Mouse (Mus musculus) spleen, postnatal 4 days (tissue): Measurements from ENCODE around the gene Clca3a1.
A peak's percentile ranks its signal among the peaks of the same experiment; 100 is the strongest.

Experiments
- DNase-seq, 2 experiments: peaks; one replicate each; pipeline ENCODE4 v3.0.0; 2022; ENCODE audit warnings: low spot score in 2 of 2

Gene Clca3a1

DNA sequence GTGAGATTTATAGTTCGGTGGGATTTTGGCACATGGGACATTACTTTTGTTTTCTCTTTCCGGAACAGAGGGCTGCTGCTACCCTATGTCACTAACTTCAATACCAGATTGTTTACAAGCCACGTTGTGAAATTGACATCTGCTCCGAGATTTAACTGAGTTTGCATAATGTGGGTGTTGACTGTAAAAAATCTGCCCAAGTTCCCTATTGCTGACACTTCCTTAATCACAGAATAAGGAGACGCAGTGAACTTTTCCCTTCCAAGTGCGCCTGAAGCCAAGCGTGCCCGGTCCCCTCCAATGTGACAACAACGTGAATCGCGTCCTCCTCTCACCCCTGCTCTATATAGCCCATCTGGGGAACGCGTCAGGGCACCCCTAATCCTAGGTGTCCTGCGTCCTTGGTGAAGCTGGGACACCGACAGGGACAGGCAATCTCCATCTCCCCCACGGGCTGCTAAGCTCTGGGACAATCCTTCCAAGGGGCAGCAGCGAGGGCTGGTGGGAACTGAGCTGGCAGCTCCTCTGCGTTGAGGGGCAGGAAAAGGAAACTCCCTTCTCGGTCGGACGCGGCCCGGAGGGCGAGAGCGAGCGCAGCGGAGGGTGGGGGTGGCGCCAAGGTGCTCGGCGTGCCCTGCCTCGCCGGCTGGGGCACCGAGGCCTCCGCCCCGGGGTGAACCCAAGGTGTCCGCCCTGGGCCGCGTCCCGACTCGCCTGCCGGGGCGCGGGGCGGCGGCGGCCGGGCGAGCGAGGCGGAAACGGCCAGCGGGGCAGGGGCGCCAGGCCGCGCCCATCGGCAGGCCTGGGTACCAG, 41.5 kb downstream of the Clca3a1 start:
- peak; percentile 77 to 89 for DNase-seq

DNA sequence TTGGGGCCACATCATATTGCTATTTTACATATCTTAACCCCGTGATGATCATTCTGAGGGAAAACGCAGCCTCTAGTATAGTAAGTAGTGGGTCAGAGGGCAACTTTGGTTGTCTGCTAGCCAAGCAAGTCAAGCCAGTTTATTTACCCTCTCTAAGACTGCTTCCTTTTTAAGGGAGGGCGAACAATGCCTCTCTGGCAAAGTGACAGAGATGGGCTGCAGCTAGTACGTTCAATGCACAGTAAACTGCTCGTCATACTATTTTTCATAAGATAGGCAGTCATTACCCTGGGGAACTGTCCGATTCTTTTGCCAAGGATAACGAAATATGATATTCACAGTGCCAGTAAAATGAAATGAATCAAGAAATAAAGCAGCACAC, 42.1 kb downstream of the Clca3a1 start:
- DNase-seq, result no peak

GRCm38 (mm10) chr3:144717835-144718234, 42.9 kb downstream of the Clca3a1 start:
- DNase-seq, result no peak

DNA sequence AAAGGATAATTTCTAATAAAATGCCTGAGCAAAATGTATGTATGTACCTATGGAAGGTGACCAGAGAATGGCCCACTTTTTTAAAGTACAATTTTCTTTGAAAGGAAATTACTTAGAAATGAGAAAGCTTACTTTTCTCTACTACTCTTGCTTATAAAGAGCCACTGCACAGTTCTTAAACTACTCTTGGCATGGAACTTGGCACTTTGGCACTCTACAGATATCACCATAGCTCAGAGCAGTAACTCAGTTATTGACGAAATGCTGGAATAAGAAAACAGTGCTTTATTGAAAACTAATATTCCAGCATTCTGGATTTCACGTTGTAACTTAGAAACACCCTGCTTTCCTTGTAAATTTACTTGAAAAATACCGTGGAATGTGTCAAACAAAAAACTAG, 43.7 kb downstream of the Clca3a1 start:
- no peak for DNase-seq

DNA sequence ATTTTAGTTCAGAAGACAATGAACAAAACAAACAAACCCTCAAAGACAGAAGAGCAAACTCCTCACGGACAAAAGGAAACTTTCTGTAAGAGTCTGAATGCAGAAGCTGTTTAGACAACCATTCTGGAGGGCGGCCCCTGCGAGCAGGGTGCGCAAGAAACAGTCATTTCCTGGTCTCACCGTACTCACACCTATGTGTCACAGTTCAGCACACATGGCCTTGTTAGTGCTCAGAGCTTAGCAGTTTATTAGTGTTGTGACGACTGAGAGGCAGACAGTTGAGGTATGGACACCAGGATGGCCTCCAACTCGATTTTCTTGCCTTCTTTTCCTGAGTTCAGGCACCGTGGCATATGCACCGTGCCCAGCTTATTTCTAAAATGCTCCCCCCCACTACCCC, 44.9 kb downstream of the Clca3a1 start:
- DNase-seq, result no peak

DNA sequence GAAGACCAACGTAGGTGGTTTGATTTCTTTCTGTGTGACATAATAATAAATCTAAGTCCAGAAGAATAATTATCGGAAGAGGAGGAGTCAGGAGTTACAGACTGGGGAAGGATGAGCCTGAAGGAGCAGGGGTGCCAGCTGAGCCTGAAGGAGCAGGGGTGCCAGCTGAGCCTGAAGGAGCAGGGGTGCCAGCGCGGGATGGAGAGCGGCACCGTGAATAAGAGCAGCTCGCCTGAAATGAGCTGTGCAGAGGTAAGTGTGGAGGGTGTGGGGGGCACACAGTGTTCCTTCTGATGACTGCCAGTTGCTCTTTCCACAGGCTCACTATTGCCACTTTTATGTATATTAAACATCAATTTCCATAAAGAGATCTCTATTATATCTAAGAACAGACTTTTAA, 45.7 kb downstream of the Clca3a1 start:
- no peak for DNase-seq

GRCm38 (mm10) chr3:144714606-144715005, 46.2 kb downstream of the Clca3a1 start:
- no peak for DNase-seq

GRCm38 (mm10) chr3:144714126-144714525, 46.7 kb downstream of the Clca3a1 start:
- DNase-seq, result no peak

- DNase-seq, result no peak
Observed at GRCm38 (mm10) chr3:144711607-144712206, 49.1 kb downstream of the Clca3a1 start.

DNA sequence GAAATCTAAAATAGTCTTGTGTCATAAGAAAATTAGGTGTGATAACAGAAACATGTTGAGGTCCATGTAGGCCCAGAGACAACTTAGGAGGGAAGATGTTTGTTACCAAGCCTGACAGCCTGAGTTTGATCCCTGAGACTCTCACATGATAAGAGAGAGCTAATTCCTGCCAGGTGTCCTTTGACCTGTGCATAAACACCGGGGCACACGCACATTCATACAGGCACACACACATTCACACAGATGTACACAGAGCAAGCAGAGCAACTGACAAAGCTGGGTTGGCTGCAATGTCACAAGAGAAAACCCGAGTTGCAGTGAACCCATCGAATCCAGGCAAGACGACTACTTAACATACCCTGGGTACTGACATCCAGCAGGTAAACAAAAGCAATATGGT, 52.2 kb downstream of the Clca3a1 start:
- no peak for DNase-seq

DNA sequence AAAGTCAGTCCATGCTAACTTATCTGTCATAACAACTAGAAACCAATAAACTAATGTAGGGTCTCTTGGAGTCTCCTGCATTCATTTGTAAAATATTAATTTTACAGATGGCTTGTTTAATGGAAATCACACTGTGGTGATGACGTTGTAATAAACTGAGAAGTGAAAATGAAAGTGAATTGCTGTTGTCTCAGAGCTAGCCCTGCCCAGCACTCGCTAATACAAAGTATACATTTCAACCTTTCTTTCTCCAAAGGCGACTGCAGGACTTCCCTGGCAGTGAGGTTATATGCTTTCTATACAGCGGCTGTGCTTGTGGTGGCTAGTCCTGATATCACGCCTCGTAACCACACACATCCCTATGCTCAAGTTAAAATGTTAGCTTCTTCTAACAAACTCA, 56.8 kb downstream of the Clca3a1 start:
- DNase-seq, result no peak

DNA sequence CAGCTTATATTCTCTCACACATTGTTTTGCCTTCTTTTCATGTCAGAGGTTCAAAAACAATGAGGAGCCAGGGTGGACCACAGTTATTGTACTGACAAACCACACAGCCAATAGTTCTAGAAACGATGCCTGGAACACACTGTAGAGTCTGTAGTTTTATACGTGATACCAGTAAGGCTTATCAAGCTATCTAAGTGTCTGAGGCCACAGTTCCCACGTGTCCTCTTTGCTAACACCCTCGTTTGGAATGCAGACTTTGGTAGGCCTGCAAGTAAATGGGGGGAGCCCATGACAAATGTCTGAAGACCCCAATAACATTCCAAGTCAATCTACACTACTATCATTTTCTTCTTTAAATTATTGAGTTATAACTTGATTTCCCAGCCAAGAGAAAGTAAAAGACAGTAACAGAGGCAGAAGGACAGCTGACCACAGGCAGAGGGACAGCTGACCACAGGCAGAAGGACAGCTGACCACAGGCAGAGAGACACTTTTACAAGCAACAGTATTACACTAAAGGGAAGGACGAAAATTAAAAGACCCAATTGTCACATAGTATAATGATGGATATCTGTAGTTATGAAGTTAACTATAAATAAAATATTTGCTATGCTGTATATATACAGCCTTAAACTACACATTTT, 61.9 kb downstream of the Clca3a1 start:
- DNase-seq, result no peak

DNA sequence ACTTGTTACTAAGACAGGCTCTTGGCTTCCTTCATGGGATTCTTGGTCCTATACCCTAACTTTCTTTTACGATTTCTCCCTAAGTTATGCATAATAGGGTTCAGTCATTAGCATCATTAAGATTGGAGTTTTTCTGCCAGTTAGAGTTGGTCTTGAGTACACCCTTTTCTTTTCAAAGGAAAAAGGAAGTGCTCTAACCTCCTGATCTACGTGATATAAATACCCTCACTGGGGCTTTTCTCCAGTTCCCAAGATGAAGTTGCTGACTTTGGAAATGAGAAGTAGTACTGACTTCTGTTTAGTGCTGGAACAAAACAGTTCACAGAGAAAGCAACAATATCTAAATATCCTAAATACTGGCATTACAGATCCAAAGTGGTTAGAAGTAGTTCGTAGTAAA, 62.8 kb downstream of the Clca3a1 start:
- DNase-seq, result no peak

- no peak for DNase-seq
Observed at GRCm38 (mm10) chr3:144697154-144697553, 63.6 kb downstream of the Clca3a1 start.

DNA sequence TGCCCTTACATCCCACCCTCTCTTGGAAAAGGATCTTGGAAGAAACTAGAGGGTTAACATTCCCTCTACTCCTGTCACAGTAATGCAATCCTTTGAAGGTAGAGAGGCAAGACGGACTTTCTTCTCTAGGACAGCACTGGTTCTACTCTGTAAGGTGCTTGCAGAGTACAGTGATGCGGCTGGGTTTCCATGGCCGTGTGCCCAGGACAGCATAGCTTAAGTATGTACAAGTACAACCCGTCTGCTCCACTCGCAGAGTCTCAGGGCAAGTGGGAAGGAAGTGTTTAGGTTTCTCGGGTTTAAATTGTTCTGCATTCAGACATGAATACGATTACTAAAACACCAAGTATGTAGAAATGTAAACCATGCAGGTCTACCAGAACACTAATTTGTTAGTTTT, 65.8 kb downstream of the Clca3a1 start:
- no peak for DNase-seq

GRCm38 (mm10) chr3:144694040-144694439, 66.7 kb downstream of the Clca3a1 start:
- no peak for DNase-seq

DNA sequence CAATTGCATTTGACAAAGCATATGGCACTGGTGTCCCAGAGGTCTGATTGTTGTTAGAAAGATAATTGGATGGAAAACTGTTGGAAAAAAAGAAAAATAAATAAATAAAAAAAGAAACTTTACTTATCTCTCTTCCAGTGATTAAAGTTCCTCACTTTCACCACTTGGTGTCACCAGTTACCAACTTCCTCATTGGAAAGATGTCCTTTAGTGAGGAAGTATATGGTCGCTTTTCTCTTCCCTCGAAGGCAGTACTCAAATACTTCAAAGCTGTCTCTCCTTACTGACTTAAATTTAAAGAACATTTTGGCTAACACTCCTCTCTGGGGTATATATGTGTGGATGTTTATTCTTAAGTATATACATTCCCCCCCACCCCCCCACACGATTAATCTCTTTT, 68.7 kb downstream of the Clca3a1 start:
- DNase-seq, result no peak

DNA sequence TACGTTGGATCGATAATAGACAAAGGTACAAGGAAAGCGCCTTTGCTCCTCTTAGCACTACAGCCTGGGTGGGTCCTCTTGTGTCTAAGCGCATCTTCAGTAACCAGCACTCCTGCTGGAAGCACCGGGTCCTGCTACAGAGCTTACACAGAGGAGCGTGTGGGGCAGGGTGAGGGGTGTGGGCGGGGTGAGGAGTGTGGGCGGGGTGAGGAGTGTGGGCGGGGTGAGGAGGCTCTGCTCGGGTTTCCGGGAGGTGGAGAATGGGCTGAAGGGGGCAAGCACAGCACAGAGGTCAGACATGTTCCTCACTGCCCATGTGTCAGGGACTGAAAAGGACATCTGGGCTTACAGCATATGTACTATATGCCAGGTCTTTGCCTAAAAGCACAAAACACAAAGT, 71.5 kb downstream of the Clca3a1 start:
- peak; percentile 68 to 82 for DNase-seq

DNA sequence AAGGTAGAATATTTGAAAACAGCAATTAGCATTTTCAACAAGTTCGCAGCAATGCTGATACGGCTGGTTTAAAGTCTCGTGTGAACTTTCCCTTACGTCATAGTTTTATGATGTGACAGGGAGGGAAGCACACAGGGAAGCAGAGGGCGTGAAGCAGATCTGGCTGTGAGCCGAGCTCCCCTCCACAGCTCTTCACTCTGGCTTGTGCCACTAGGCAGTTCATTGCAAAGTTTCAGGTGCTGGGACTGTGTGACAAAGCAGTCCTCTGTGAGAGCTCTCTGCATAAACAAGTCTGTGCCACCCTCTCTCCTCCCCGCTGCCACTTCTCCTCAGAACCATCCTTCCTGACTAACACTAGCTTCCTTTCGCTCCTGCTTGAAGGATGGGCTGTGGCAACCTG, 72.5 kb downstream of the Clca3a1 start:
- no peak for DNase-seq

DNA sequence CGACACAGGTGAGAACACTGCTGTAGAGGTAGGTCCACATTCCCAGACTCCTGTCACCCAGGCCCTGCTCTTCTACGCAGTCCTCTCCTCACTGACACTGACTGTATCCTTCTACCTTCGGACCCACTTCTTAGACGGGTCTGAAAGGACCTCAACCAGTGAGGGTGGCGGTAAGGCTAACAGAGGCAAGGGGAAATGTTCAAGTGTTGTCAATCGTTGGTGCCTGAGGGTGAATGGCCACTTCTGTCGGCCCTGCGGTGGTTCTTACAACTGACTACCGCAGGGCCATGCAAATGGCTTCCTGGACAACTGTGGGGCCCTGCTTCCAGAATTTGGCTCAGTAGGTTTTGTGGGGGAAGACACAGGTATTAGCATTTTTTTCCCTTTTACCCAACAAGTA, 73.2 kb downstream of the Clca3a1 start:
- no peak for DNase-seq

- no peak for DNase-seq
Observed at GRCm38 (mm10) chr3:144686146-144686545, 74.6 kb downstream of the Clca3a1 start.

DNA sequence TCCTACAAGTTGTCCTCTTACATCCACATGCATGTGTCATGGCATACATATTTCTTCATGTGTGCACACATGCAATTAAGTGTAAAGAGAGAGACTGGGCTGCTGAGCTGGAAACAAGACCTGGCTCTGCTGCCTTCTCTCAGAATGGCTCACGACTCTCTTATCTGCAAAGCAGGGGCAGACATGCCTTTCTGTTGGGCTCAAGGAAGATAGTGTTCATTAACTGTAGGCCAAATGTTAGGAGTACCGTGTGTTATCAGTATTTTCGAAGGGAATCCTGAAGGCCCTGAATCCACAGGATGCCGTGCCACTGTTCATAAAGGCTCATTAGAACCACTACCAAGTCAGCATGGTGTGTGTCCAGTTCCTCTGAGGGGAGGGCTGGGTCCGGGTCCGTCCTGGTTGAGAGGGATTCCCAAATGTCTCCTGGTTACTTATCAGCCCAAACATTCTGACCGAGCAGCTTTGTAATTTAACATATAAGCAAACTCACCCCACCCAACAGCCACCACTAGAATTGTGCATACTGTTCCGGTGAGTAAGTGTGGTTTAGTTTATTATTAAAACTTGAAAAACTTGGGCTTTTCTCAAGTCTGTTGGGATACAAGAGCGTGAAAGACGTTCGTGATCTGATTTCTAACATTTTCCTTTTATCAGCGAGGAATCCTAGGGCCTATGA, 77.5 kb downstream of the Clca3a1 start:
- peak in 1 of 2 experiments; percentile 59 for DNase-seq
